Mouse (Mus musculus): ENCODE results near the gene Gm6460.
"Not testable (repeated sequence)": the region's sequence is repeated elsewhere in the genome, so short reads cannot be mapped to it uniquely, and the experiment has no call there.

Gene Gm6460

DNA sequence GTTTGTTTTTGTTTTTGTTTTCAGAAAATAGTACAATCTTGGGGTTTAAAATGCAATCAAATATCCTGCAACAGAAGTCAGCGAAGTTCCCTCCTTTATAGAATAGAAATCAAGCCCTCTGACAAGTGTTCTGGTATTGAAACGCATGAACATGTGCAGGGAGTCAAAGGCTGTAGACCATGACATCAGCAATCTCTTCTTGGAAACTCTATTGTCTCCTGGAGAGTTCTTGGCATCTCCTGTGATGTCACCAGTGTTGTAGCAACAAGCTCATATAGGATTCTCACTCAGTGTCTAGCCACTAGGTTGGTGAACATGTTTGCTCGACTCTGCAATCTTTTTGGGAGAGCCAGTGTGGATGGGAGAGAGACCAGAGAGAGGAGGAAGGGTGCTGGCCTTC is at the start of gene Gm6460:
Gm6460 (plus strand) TSS at position 301 of the 400 bp plus-strand sequence.
- DNase-seq (ENCODE audit: extremely low read depth, insufficient read length, low spot score): not testable (repeated sequence)

All from 3134 (cell line).